Mouse (Mus musculus) forelimb bud, embryonic 11.5 days (tissue): ENCODE results near the gene Ubl4b.

Source experiments
- DNase-seq: peaks from one replicate; pipeline ENCODE4 v3.0.0-alpha.2; 2012; ENCODE audit warnings: low read depth, low spot score

The Ubl4b gene

GRCm38 (mm10) chr3:107554842-107555241, at the start of gene Ubl4b:
Ubl4b (minus strand) TSS chr3:107555073.
- no peak for DNase-seq

GRCm38 (mm10) chr3:107600127-107600526, 45.3 kb upstream of the Ubl4b start:
- DNase-seq = no peak

- DNase-seq = no peak
These were observed 42.9 kb upstream of the Ubl4b start for GRCm38 (mm10) chr3:107597586-107598389.

GRCm38 (mm10) chr3:107597134-107597533, 42.3 kb upstream of the Ubl4b start:
- DNase-seq = no peak

GRCm38 (mm10) chr3:107596559-107596958, 41.7 kb upstream of the Ubl4b start:
- peak; percentile 69 for DNase-seq

GRCm38 (mm10) chr3:107595938-107596461, 41.1 kb upstream of the Ubl4b start:
- DNase-seq = no peak

GRCm38 (mm10) chr3:107595264-107595937, 40.5 kb upstream of the Ubl4b start:
- DNase-seq = no peak

GRCm38 (mm10) chr3:107594662-107595263, 39.9 kb upstream of the Ubl4b start, which contains the start of gene Alx3:
Alx3 (plus strand) TSS chr3:107595031.
- no peak for DNase-seq

- peak; percentile 67 for DNase-seq
These were observed 38.8 kb upstream of the Ubl4b start for GRCm38 (mm10) chr3:107593632-107594031.

GRCm38 (mm10) chr3:107591612-107592011, 36.7 kb upstream of the Ubl4b start:
- no peak for DNase-seq

- DNase-seq = no peak
These were observed 31.6 kb upstream of the Ubl4b start for GRCm38 (mm10) chr3:107586504-107586903.

- no peak for DNase-seq
These were observed 29.0 kb upstream of the Ubl4b start for GRCm38 (mm10) chr3:107583893-107584292.

- no peak for DNase-seq
These were observed 28.2 kb upstream of the Ubl4b start for GRCm38 (mm10) chr3:107582875-107583767.

- no peak for DNase-seq
These were observed 27.4 kb upstream of the Ubl4b start for GRCm38 (mm10) chr3:107582130-107582874.

GRCm38 (mm10) chr3:107581103-107582010, 26.5 kb upstream of the Ubl4b start:
- DNase-seq = no peak

- DNase-seq = peak; percentile 75
These were observed 24.6 kb upstream of the Ubl4b start for GRCm38 (mm10) chr3:107579466-107579865.

GRCm38 (mm10) chr3:107577810-107578390, 23.0 kb upstream of the Ubl4b start:
- DNase-seq = no peak

GRCm38 (mm10) chr3:107576807-107577206, 21.9 kb upstream of the Ubl4b start:
- DNase-seq = no peak

GRCm38 (mm10) chr3:107571205-107571604, 16.3 kb upstream of the Ubl4b start:
- DNase-seq = no peak
